Mouse (Mus musculus) lung, adult 2 months (tissue): ENCODE data around the gene Zc3h10.
"Not testable (repeated sequence)": the region's sequence is repeated elsewhere in the genome, so short reads cannot be mapped to it uniquely, and the experiment has no call there.

Source experiments
- CTCF ChIP-seq: fragments of 200-500 bp; IDR thresholded peaks from 2 replicates; pipeline ENCODE4 v1.5.1; 2011; ENCODE audit warnings: mild to moderate bottlenecking, low read length, control low read depth; ENCODE audit not compliant: insufficient read depth
- POLR2A ChIP-seq: fragments of 200-500 bp; IDR thresholded peaks from 2 replicates; pipeline ENCODE4 v1.6.1; 2011; ENCODE audit warnings: low read depth, mild to moderate bottlenecking, control low read depth, low read length, borderline replicate concordance; ENCODE audit errors: extremely low read depth

- not testable (repeated sequence) for TF ChIP-seq CTCF, POLR2A
Measured at GRCm38 (mm10) chr10:128550144-128550823, 2.7 kb upstream of the Zc3h10 start.
